Mouse (Mus musculus) neural tube, embryonic 14.5 days (tissue): ENCODE measurements around the gene Mettl21a. TPM values are rescaled to one million over a fixed set of nuclear protein-coding genes. Genes with fewer than 3 reads are reported as not detected.
"Not testable (repeated sequence)": the region's sequence is repeated elsewhere in the genome, so short reads cannot be mapped to it uniquely, and the experiment has no call there.

Experiments used
- ATAC-seq: fragments of 200-750 bp; cut with Nextera tagmentation; 2 replicates; pipeline ENCODE4 v1.8.0; 2017; ENCODE audit warnings: low read depth, mild to moderate bottlenecking, moderate TSS enrichment, moderate library complexity
- H3K27ac ChIP-seq: fragments of 300-500 bp; sonication (generic); 2 replicates; pipeline ENCODE4 v1.5.1; 2014; ENCODE audit warnings: low read depth, mild to moderate bottlenecking, control low read depth, low read length, moderate library complexity, mixed read lengths
- H3K27me3 ChIP-seq: fragments of 300-500 bp; sonication (generic); 2 replicates; pipeline ENCODE4 v1.6.1; 2014; ENCODE audit warnings: low read length; ENCODE audit not compliant: control insufficient read depth, insufficient read depth
- H3K36me3 ChIP-seq: fragments of 300-500 bp; sonication (generic); 2 replicates; pipeline ENCODE4 v1.6.1; 2014; ENCODE audit warnings: low read length, mixed read lengths; ENCODE audit not compliant: control insufficient read depth, insufficient read depth
- H3K4me1 ChIP-seq: fragments of 300-500 bp; sonication (generic); 2 replicates; pipeline ENCODE4 v1.6.1; 2014; ENCODE audit warnings: low read length; ENCODE audit not compliant: control insufficient read depth, insufficient read depth
- H3K4me2 ChIP-seq: fragments of 300-500 bp; sonication (generic); 2 replicates; pipeline ENCODE4 v1.6.1; 2014; ENCODE audit warnings: mild to moderate bottlenecking, low read depth, low read length, control low read depth
- H3K4me3 ChIP-seq: fragments of 300-500 bp; sonication (generic); 2 replicates; pipeline ENCODE4 v1.5.1; 2014; ENCODE audit warnings: low read depth, low read length, control low read depth, mixed read lengths
- H3K9ac ChIP-seq: fragments of 300-500 bp; sonication (generic); replicated peaks from 2 replicates; pipeline ENCODE4 v1.6.1; 2014; ENCODE audit warnings: low read depth, mild to moderate bottlenecking, control low read depth, low read length, mixed read lengths
- H3K9me3 ChIP-seq: fragments of 300-500 bp; sonication (generic); 2 replicates; pipeline ENCODE4 v1.6.1; 2016; ENCODE audit warnings: low read length; ENCODE audit not compliant: control insufficient read depth
- WGBS: fragments of 180-500 bp; shearing (Covaris S2); extraction: QIAGEN DNeasy Blood & Tissue Kit; methylation state at CpG from one replicate; pipeline ENCODE4 v1.1.7; 2014; 5-methylcytosine and 5-hydroxymethylcytosine counted together
- polyA plus RNA-seq: library from polyadenylated mRNA; unstranded; fragments of >200 nt; fragmentation: Nextera tagmentation; extraction: Ambion mirVana; gene quantifications from 2 replicates; pipeline ENCODE4 v1.2.1, GENCODE M21; 2014

Mettl21a gene
- polyA plus RNA-seq, 1 experiment from 2014 or later: 17.2 TPM

DNA sequence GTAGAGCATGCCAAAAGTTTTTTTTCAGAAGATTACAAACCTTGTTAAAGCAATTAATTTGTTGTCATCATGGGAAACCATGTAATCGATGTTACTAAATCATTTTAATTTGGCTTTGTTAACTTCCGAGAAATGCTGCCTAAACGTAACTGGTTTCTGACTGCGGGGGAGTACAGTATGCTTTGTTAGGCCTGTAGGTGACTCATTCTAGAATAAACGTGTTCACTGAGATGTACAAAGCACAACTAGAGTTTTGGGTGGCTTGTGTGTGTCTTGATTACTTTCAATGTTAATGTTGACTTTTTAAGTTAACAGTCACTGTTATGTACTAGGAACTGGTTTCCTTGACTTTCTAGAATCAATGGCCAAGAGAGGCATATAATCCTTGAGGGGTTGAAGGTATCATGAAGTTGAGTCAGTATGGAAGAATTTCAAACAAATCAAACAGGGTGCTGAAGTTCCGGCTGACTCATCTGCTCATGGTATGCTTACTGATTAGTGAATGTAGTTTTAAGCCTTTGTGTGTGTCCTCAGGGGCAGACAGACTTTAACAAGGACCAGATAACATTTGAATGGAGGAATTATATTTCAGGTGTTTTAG is 15.7 kb downstream of the Mettl21a start:
- H3K27me3 ChIP-seq: no peaks in the 10 kb centered on the region
- no peak for ATAC-seq
- no peaks in the 10 kb centered on the region for H3K9me3 ChIP-seq
- no peak overlapping the region for H3K4me3 ChIP-seq
- H3K27ac ChIP-seq: no peak overlapping the region
- H3K4me2 ChIP-seq: no peak overlapping the region
- H3K9ac ChIP-seq: no peak overlapping the region
- H3K36me3 ChIP-seq: no peaks in the 10 kb centered on the region; the same call in 1 of the 2 replicates
- H3K4me1 ChIP-seq: no peaks in the 10 kb centered on the region
- 94% methylated on average over 6 of the region's 6 CpGs for WGBS

- WGBS: 93% methylated on average over 7 of the region's 7 CpGs
- Histone ChIP-seq H3K9ac (no peak overlapping the region), H3K4me1 (no peaks in the 10 kb centered on the region), H3K4me3 (no peak overlapping the region), H3K27me3 (no peaks in the 10 kb centered on the region), H3K9me3 (no peaks in the 10 kb centered on the region), H3K27ac (no peak overlapping the region), H3K36me3 (no peaks in the 10 kb centered on the region; the same call in 1 of the 2 replicates), H3K4me2 (no peak overlapping the region)
- no peak for ATAC-seq
Observed at GRCm38 (mm10) chr1:64600413-64601077, 16.5 kb downstream of the Mettl21a start.

DNA sequence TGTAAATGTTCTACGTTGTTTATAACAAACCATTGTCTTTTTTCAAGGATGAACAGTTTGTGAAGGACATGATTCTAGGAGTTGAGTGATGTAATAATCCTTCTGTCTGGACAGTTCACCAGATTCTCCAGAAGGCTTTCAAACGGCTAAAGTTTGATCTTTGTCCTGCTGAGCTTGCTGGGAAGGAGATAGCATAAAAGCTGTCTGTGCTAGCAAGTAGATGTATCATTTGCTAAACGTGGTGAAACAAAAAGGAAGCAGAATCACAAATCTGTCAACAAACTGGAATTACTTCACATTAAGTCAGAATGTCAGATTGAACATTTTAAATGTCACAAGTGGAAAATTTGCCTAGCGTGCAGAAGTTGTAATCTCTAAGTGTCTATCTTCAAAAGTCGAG is 18.1 kb downstream of the Mettl21a start:
- 72% methylated on average over 5 of the region's 5 CpGs for WGBS
- Histone ChIP-seq H3K4me2 (no peak overlapping the region), H3K27ac (no peak overlapping the region), H3K27me3 (no peaks in the 10 kb centered on the region), H3K4me3 (no peak overlapping the region), H3K4me1 (no peaks in the 10 kb centered on the region), H3K9me3 (no peaks in the 10 kb centered on the region), H3K9ac (no peak overlapping the region), H3K36me3 (no peaks in the 10 kb centered on the region)
- no peak for ATAC-seq

DNA sequence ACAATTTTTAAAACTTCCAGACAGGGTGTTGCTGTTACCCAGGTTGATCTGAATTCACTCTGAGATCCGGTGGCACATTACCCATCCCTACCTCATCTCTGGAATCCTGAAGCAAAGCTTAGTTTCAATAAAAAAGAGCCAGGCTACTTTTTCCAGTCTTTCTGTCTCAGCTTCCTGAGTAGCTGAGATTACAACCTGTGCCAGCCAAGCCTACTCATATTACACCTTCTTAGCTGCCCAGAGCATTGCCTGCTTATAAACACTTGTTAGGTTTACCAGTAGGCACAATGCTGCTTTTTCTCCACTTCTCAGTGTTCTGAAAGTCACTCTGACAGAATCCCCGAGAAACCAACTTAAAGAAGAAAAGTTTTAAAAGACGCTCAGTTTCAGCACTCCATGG is 38.2 kb downstream of the Mettl21a start:
- ATAC-seq: no peak
- Histone ChIP-seq H3K27me3 (no peaks in the 10 kb centered on the region), H3K9me3 (no peaks in the 10 kb centered on the region), H3K9ac (no peak overlapping the region), H3K4me1 (no peaks in the 10 kb centered on the region), H3K36me3 (peaks cover 25% of the 10 kb centered on the region; the same call in 1 of the 2 replicates), H3K4me2 (no peak overlapping the region), H3K4me3 (no peak overlapping the region), H3K27ac (no peak overlapping the region)
- WGBS: 97% methylated on average over 3 of the region's 3 CpGs

GRCm38 (mm10) chr1:64577911-64578310 is 39.1 kb downstream of the Mettl21a start:
- H3K27ac ChIP-seq, H3K9me3 ChIP-seq, H3K4me2 ChIP-seq, H3K27me3 ChIP-seq, H3K4me3 ChIP-seq, H3K4me1 ChIP-seq, ATAC-seq, H3K9ac ChIP-seq: not testable (repeated sequence)
- 43% methylated on average over 9 of the region's 9 CpGs for WGBS
- H3K36me3 ChIP-seq: peaks cover 25% of the 10 kb centered on the region; the same call in 1 of the 2 replicates

GRCm38 (mm10) chr1:64576732-64577131 is 40.3 kb downstream of the Mettl21a start:
- no peaks in the 10 kb centered on the region for H3K9me3 ChIP-seq
- 66% methylated on average over 2 of the region's 2 CpGs for WGBS
- no peak for ATAC-seq

DNA sequence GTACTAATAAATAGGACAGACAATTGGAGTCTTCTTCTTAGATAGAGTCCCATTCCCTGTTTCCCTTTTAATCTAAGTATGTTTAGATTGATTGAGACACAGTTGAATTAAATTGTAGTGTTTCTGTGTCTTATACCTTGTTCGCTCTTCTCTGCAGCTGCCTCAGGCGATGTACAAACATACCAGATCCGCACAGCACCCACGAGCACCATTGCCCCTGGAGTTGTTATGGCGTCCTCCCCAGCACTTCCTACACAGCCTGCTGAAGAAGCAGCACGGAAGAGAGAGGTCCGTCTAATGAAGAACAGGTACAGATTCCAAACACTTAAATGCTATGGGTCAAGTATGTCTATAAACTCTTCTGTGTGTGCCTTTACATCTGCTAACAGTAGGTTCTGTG is 41.0 kb downstream of the Mettl21a start:
- no peaks in the 10 kb centered on the region for H3K9me3 ChIP-seq
- H3K27me3 ChIP-seq: no peaks in the 10 kb centered on the region
- H3K36me3 ChIP-seq: peaks cover 20% of the 10 kb centered on the region
- H3K9ac ChIP-seq: no peak overlapping the region
- H3K4me3 ChIP-seq: no peak overlapping the region
- no peaks in the 10 kb centered on the region for H3K4me1 ChIP-seq
- ATAC-seq: no peak
- no peak overlapping the region for H3K27ac ChIP-seq
- 86% methylated on average over 7 of the region's 7 CpGs for WGBS
- no peak overlapping the region for H3K4me2 ChIP-seq

More at GRCm38 (mm10) chr1:64576732-64577131, 40.3 kb downstream of the Mettl21a start:
- no peaks in the 10 kb centered on the region for H3K4me1 ChIP-seq
- H3K27ac ChIP-seq: no peak overlapping the region
- H3K36me3 ChIP-seq: peaks cover 21% of the 10 kb centered on the region; the same call in 1 of the 2 replicates
- no peaks in the 10 kb centered on the region for H3K27me3 ChIP-seq
- H3K4me3 ChIP-seq: no peak overlapping the region
- H3K4me2 ChIP-seq: no peak overlapping the region
- H3K9ac ChIP-seq: no peak overlapping the region

DNA sequence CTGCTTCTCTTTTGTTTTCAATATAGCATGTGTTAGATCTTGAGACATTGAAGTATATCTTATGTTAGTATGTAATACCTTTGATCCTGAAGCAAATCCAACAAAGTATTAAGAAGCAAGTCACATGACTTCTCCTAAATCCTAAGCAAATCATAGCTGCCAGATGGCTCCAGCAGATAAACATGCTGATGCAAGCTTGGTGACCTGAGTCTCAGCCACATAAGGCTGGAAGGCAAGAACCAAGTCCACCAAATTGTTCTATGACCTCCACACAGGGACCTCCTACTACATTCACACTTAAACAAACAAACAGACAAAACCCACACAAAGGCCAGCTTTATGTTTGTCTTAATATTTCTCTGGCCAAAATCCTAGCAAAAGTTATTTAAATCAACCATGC is 48.8 kb downstream of the Mettl21a start:
- Histone ChIP-seq H3K4me2 (no peak overlapping the region), H3K27ac (no peak overlapping the region), H3K4me1 (no peaks in the 10 kb centered on the region), H3K27me3 (no peaks in the 10 kb centered on the region), H3K36me3 (peaks cover 8% of the 10 kb centered on the region), H3K4me3 (no peak overlapping the region), H3K9ac (no peak overlapping the region), H3K9me3 (no peaks in the 10 kb centered on the region)
- ATAC-seq: no peak

DNA sequence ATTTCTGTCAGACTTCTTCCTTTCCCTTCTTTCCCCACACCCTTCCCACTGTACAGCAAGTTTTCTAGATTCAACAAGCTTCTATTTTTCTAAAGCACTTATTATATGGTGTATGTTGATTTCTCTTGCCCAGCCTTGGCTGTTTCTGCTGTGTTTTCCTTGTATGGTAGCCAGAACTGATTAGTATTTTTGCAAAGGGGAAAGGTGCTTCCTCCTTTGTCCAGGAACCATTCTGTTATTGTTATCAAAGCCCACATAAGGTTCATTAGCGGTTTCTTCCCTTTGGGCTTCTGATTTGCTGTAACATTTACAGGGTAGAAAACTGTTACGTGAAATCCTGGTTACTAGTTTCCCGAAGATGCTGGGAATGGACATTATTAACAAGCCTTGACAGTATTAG is 56.9 kb downstream of the Mettl21a start:
- 92% methylated on average over 3 of the region's 3 CpGs for WGBS
- H3K36me3 ChIP-seq: peaks cover 10% of the 10 kb centered on the region; the same call in 1 of the 2 replicates
- H3K27ac ChIP-seq: no peak overlapping the region

More for the DNA sequence above, 56.9 kb downstream of the Mettl21a start:
- Histone ChIP-seq H3K4me1 (no peaks in the 10 kb centered on the region), H3K4me2 (no peak overlapping the region), H3K27me3 (no peaks in the 10 kb centered on the region), H3K4me3 (no peak overlapping the region), H3K9ac (no peak overlapping the region), H3K9me3 (no peaks in the 10 kb centered on the region)
- no peak for ATAC-seq
